Mouse (Mus musculus) midbrain, embryonic 10.5 days (tissue): ENCODE data around the gene Nav3. TPM values are rescaled to one million over a fixed set of nuclear protein-coding genes. Genes with fewer than 3 reads are reported as not detected.
"Not testable (repeated sequence)": the region's sequence is repeated elsewhere in the genome, so short reads cannot be mapped to it uniquely, and the experiment has no call there.

Source experiments
- DNase-seq: peaks from one replicate; pipeline ENCODE4 v3.0.0-alpha.2; 2017; ENCODE audit warnings: low spot score
- H3K27ac ChIP-seq: fragments of 300-500 bp; sonication (generic); replicated peaks from 2 replicates; pipeline ENCODE4 v1.5.1; 2016; ENCODE audit warnings: mild to moderate bottlenecking
- H3K27me3 ChIP-seq: fragments of 300-500 bp; sonication (generic); 2 replicates; pipeline ENCODE4 v1.6.1; 2016; ENCODE audit warnings: low read depth, mild to moderate bottlenecking; ENCODE audit not compliant: poor library complexity, severe bottlenecking
- H3K36me3 ChIP-seq: fragments of 300-500 bp; sonication (generic); 2 replicates; pipeline ENCODE4 v1.6.1; 2016; ENCODE audit warnings: mild to moderate bottlenecking, moderate library complexity
- H3K4me1 ChIP-seq: fragments of 300-500 bp; sonication (generic); 2 replicates; pipeline ENCODE4 v1.6.1; 2016
- H3K4me3 ChIP-seq: fragments of 300-500 bp; sonication (generic); 2 replicates; pipeline ENCODE4 v1.5.1; 2016; ENCODE audit warnings: mild to moderate bottlenecking, moderate library complexity
- H3K9me3 ChIP-seq: fragments of 300-500 bp; sonication (generic); replicated peaks from 2 replicates; pipeline ENCODE4 v1.6.1; 2016; ENCODE audit warnings: mild to moderate bottlenecking
- WGBS: fragments of 180-500 bp; shearing (Covaris S2); methylation state at CpG from one replicate; pipeline ENCODE4 v1.1.7; 2016; 5-methylcytosine and 5-hydroxymethylcytosine counted together
- polyA plus RNA-seq: library from polyadenylated mRNA; unstranded; fragments of >200 nt; fragmentation: Nextera tagmentation; extraction: Ambion mirVana; gene quantifications from 2 replicates; pipeline ENCODE4 v1.2.1, GENCODE M21; 2016

Nav3 gene
- polyA plus RNA-seq, 1 experiment from 2014 or later: 3.4 TPM

- no peak overlapping the region for H3K27ac ChIP-seq
- WGBS: 87% methylated on average over 5 of the region's 5 CpGs
These were observed 34.5 kb downstream of the Nav3 start for GRCm38 (mm10) chr10:110421533-110421932.

GRCm38 (mm10) chr10:110417003-110417402 is 39.0 kb downstream of the Nav3 start:
- WGBS: 75% methylated on average over 5 of the region's 5 CpGs
- no peaks in the 10 kb centered on the region for H3K9me3 ChIP-seq
- DNase-seq: no peak
- no peak overlapping the region for H3K4me3 ChIP-seq
- peaks cover 12% of the 10 kb centered on the region; the same call in 1 of the 2 replicates for H3K4me1 ChIP-seq
- H3K36me3 ChIP-seq: no peaks in the 10 kb centered on the region
- H3K27me3 ChIP-seq: no peaks in the 10 kb centered on the region
- H3K27ac ChIP-seq: no peak overlapping the region

More at GRCm38 (mm10) chr10:110421533-110421932, 34.5 kb downstream of the Nav3 start:
- no peaks in the 10 kb centered on the region for H3K36me3 ChIP-seq
- H3K4me1 ChIP-seq: peaks cover 7% of the 10 kb centered on the region; the same call in 1 of the 2 replicates
- no peak overlapping the region for H3K4me3 ChIP-seq
- H3K9me3 ChIP-seq: no peaks in the 10 kb centered on the region
- H3K27me3 ChIP-seq: no peaks in the 10 kb centered on the region
- DNase-seq: no peak

GRCm38 (mm10) chr10:110415624-110416023 is 40.4 kb downstream of the Nav3 start:
- no peak overlapping the region for H3K4me3 ChIP-seq
- H3K36me3 ChIP-seq: no peaks in the 10 kb centered on the region
- no peak for DNase-seq
- no peaks in the 10 kb centered on the region for H3K9me3 ChIP-seq
- H3K27ac ChIP-seq: no peak overlapping the region; the same call in 1 of the 2 replicates
- peaks cover 12% of the 10 kb centered on the region; the same call in 1 of the 2 replicates for H3K4me1 ChIP-seq
- no peaks in the 10 kb centered on the region for H3K27me3 ChIP-seq
- WGBS: 57% methylated on average over 3 of the region's 3 CpGs

- H3K27ac ChIP-seq: no peak overlapping the region
- peaks cover 12% of the 10 kb centered on the region; the same call in 1 of the 2 replicates for H3K4me1 ChIP-seq
- no peaks in the 10 kb centered on the region for H3K27me3 ChIP-seq
- 91% methylated on average over 11 of the region's 11 CpGs for WGBS
- no peaks in the 10 kb centered on the region for H3K9me3 ChIP-seq
- H3K4me3 ChIP-seq: no peak overlapping the region
- no peaks in the 10 kb centered on the region for H3K36me3 ChIP-seq
- no peak for DNase-seq
These were observed 42.6 kb downstream of the Nav3 start for GRCm38 (mm10) chr10:110413281-110413897.

- Histone ChIP-seq H3K4me3 (no peak overlapping the region), H3K9me3 (no peaks in the 10 kb centered on the region), H3K4me1 (no peaks in the 10 kb centered on the region), H3K27me3 (no peaks in the 10 kb centered on the region), H3K36me3 (no peaks in the 10 kb centered on the region), H3K27ac (no peak overlapping the region)
- no peak for DNase-seq
- 93% methylated on average over 2 of the region's 2 CpGs for WGBS
These were observed 53.1 kb downstream of the Nav3 start for GRCm38 (mm10) chr10:110402950-110403349.

- H3K4me1 ChIP-seq: no peaks in the 10 kb centered on the region
- 89% methylated on average over 6 of the region's 6 CpGs for WGBS
- no peaks in the 10 kb centered on the region for H3K36me3 ChIP-seq
- no peaks in the 10 kb centered on the region for H3K9me3 ChIP-seq
- H3K4me3 ChIP-seq: no peak overlapping the region
- no peak for DNase-seq
- no peaks in the 10 kb centered on the region for H3K27me3 ChIP-seq
- no peak overlapping the region for H3K27ac ChIP-seq
These were observed 55.4 kb downstream of the Nav3 start for GRCm38 (mm10) chr10:110400642-110401041.

GRCm38 (mm10) chr10:110398643-110399042 is 57.4 kb downstream of the Nav3 start:
- no peaks in the 10 kb centered on the region for H3K27me3 ChIP-seq
- H3K9me3 ChIP-seq: no peaks in the 10 kb centered on the region
- no peak overlapping the region for H3K27ac ChIP-seq
- 91% methylated on average over 3 of the region's 3 CpGs for WGBS
- H3K4me3 ChIP-seq: no peak overlapping the region
- DNase-seq: no peak
- no peaks in the 10 kb centered on the region for H3K36me3 ChIP-seq
- no peaks in the 10 kb centered on the region for H3K4me1 ChIP-seq

- H3K36me3 ChIP-seq: no peaks in the 10 kb centered on the region
- no peaks in the 10 kb centered on the region for H3K27me3 ChIP-seq
- DNase-seq: no peak
- H3K4me1 ChIP-seq: no peaks in the 10 kb centered on the region
- no peaks in the 10 kb centered on the region for H3K9me3 ChIP-seq
- 94% methylated on average over 6 of the region's 6 CpGs for WGBS
- no peak overlapping the region for H3K4me3 ChIP-seq
- no peak overlapping the region for H3K27ac ChIP-seq
These were observed 69.4 kb downstream of the Nav3 start for GRCm38 (mm10) chr10:110386476-110387197.

GRCm38 (mm10) chr10:110383506-110384229 is 72.3 kb downstream of the Nav3 start:
- H3K9me3 ChIP-seq, H3K27ac ChIP-seq, H3K27me3 ChIP-seq, H3K36me3 ChIP-seq, DNase-seq, H3K4me1 ChIP-seq, H3K4me3 ChIP-seq: not testable (repeated sequence)
- 87% methylated on average over 5 of the region's 5 CpGs for WGBS

- Histone ChIP-seq H3K4me3 (no peak overlapping the region), H3K27me3 (no peaks in the 10 kb centered on the region), H3K36me3 (no peaks in the 10 kb centered on the region), H3K9me3 (no peaks in the 10 kb centered on the region), H3K27ac (no peak overlapping the region), H3K4me1 (no peaks in the 10 kb centered on the region)
- 94% methylated on average over 2 of the region's 2 CpGs for WGBS
- no peak for DNase-seq
These were observed 75.2 kb downstream of the Nav3 start for GRCm38 (mm10) chr10:110380792-110381191.

- Histone ChIP-seq H3K36me3 (no peaks in the 10 kb centered on the region), H3K4me1 (peaks cover 11% of the 10 kb centered on the region), H3K27me3 (no peaks in the 10 kb centered on the region), H3K27ac (no peak overlapping the region), H3K4me3 (no peak overlapping the region), H3K9me3 (no peaks in the 10 kb centered on the region)
- DNase-seq: no peak
- 74% methylated on average over 11 of the region's 11 CpGs for WGBS
These were observed 83.1 kb downstream of the Nav3 start for GRCm38 (mm10) chr10:110372724-110373455.

GRCm38 (mm10) chr10:110352148-110352547 is 103.9 kb downstream of the Nav3 start:
- Histone ChIP-seq H3K4me1 (no peaks in the 10 kb centered on the region), H3K27me3 (no peaks in the 10 kb centered on the region), H3K9me3 (no peaks in the 10 kb centered on the region), H3K36me3 (no peaks in the 10 kb centered on the region), H3K27ac (no peak overlapping the region), H3K4me3 (no peak overlapping the region)
- DNase-seq: no peak
- 87% methylated on average over 7 of the region's 7 CpGs for WGBS
